Mouse (Mus musculus) megakaryocyte progenitor cell, adult 5-6 weeks (primary cell): ENCODE results near the gene Akr1c12. TPM values are rescaled to one million over a fixed set of nuclear protein-coding genes. Genes with fewer than 3 reads are reported as not detected.

ENCODE experiments used
- total RNA-seq, 2 experiments: library from RNA; stranded (forward) in 1 of 2; stranded (reverse) in 1 of 2; fragments of 157-497, 149-512 nt in 1 of 2; fragments of 200-1000 nt in 1 of 2; gene quantifications; 2 replicates each; pipeline versions ENCODE4 v1.2.3 to v1.2.4; 2015 to 2017

The Akr1c12 gene
- total RNA-seq, 2 experiments from 2014 or later: 1.7 to 5.1 TPM

Other genes with a start within 250 kb of the Akr1c12 start
- gene Akr1c14, start 230.4 kb downstream of the Akr1c12 start, total RNA-seq (2015): not detected in 2 replicates
- 0.30 TPM in 1 of 2 replicates, not detected in the other for gene Akr1c14, start 230.4 kb downstream of the Akr1c12 start, total RNA-seq (2017)
- not detected in 2 replicates for gene Akr1c18, start 128.8 kb downstream of the Akr1c12 start, total RNA-seq (2015)
- 0.33 TPM in 1 of 2 replicates, not detected in the other for gene Akr1c18, start 128.8 kb downstream of the Akr1c12 start, total RNA-seq (2017)
- 26.9 and 33.9 TPM in 2 replicates for gene Akr1c13, start 88.3 kb downstream of the Akr1c12 start, total RNA-seq (2015)
- 28.5 and 32.8 TPM in 2 replicates for gene Akr1c13, start 88.3 kb downstream of the Akr1c12 start, total RNA-seq (2017)
- not detected in 2 replicates for gene Akr1c19, start 50.7 kb downstream of the Akr1c12 start, total RNA-seq (2015)
- gene Akr1c19, start 50.7 kb downstream of the Akr1c12 start, total RNA-seq (2017): not detected in 2 replicates
- not detected in 2 replicates for gene Akr1c6, start 154.9 kb upstream of the Akr1c12 start, total RNA-seq (2015)
- not detected in 2 replicates for gene Akr1c6, start 154.9 kb upstream of the Akr1c12 start, total RNA-seq (2017)
- gene Akr1c20, start 243.9 kb upstream of the Akr1c12 start, total RNA-seq (2015): not detected in 2 replicates
- not detected in 2 replicates for gene Akr1c20, start 243.9 kb upstream of the Akr1c12 start, total RNA-seq (2017)